Mouse (Mus musculus) kidney, adult 2 months (tissue): ENCODE measurements at regions not wholly inside any gene's neighbourhood (a gene's known extent, or its start where the extent isn't known, plus 50 kb on each side); places are given as distances from the start of the nearest gene placed in this dataset.

Experiments used
- CTCF ChIP-seq: fragments of 200-500 bp; conservative IDR thresholded peaks from 2 replicates; pipeline ENCODE4 v1.5.1; 2011; ENCODE audit warnings: low read depth, mild to moderate bottlenecking, control low read depth, low read length, moderate library complexity, mixed read lengths; ENCODE audit not compliant: insufficient read depth, insufficient read length
- POLR2A ChIP-seq: fragments of 200-500 bp; IDR thresholded peaks from one replicate; pipeline ENCODE4 v1.6.1; 2011; ENCODE audit warnings: low read depth, low read length, control low read depth

GRCm38 (mm10) chr14:58726418-58726817, 416.3 kb downstream of the 1700129C05Rik start:
- no peak for TF ChIP-seq CTCF
- no peak for TF ChIP-seq POLR2A
